Mouse (Mus musculus): ENCODE measurements at regions not wholly inside any gene's neighbourhood (a gene's known extent, or its start where the extent isn't known, plus 50 kb on each side); places are given as distances from the start of the nearest gene placed in this dataset.

DNA sequence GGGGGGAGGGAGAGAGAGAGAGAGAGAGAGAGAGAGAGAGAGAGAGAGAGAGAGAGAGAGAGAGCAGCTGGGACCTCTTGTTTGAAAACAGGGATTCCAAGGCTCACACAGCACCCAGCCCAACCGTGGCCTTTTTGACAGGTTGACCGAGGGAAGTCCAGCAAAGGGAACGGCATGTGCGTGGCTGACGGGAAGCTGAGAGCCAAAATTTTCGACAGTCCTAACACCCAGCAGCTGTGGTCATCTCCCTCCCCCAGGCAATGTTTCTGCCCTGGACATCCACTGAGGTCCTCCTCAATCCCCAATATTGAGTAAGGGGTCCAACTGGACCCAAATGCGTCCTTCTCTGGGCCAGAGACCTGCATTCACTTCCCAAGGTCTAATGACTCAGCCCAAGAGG, 85.2 kb upstream of the Gm26897 start:
- TF ChIP-seq GATA1 (IDR thresholded peaks at IDR 0.05; ENCODE audit: low read length) (no peak), TAL1 (IDR thresholded peaks at IDR 0.05; ENCODE audit: low read length) (no peak)
